ENCODE assay signal across 17 mouse cellular contexts in genomic region chr11:24140948-24141347, GRCm38 (mm10).
"Had no signal": no experiment of that assay in that cellular context is flagged by ENCODE, and none has a peak within 500 bp of the region (broad histone marks: within the 10 kb centered on the region; RNA-seq: fewer than 3 reads in every experiment).

No protein-coding gene starts in this region.

- H3K9ac ChIP-seq: intestine, embryonic 15.5 days; limb, embryonic 13.5 days; lung, embryonic 15.5 days; neural tube, embryonic 13.5 days had no signal

- H3K27ac ChIP-seq: intestine, embryonic 15.5 days; kidney, postnatal 0 days; limb, embryonic 13.5 days; lung, embryonic 15.5 days; neural tube, embryonic 13.5 days; stomach, postnatal 0 days had no signal

- DNase-seq: kidney, adult 11 months; kidney, adult 9 months; lung, adult 18-20 months; lung, postnatal 10 days; lung, postnatal 4 days; midbrain, embryonic 14.5 days; retina, postnatal 1 day; thymus, postnatal 25 days had no signal

- H3K36me3 ChIP-seq: intestine, embryonic 15.5 days; lung, embryonic 15.5 days; neural tube, embryonic 13.5 days had no signal

- H3K27me3 ChIP-seq: intestine, embryonic 15.5 days; limb, embryonic 13.5 days; lung, embryonic 15.5 days; neural tube, embryonic 13.5 days had no signal

- H3K4me3 ChIP-seq: intestine, embryonic 15.5 days; limb, embryonic 13.5 days; lung, embryonic 15.5 days; myocyte; neural tube, embryonic 13.5 days had no signal

- H3K4me2 ChIP-seq: intestine, embryonic 15.5 days; limb, embryonic 13.5 days; lung, embryonic 15.5 days; midbrain, embryonic 11.5 days; neural tube, embryonic 13.5 days had no signal

- ATAC-seq: hindbrain, embryonic 16.5 days; intestine, embryonic 15.5 days had no signal

- H3K9me3 ChIP-seq: intestine, embryonic 15.5 days; limb, embryonic 13.5 days; lung, embryonic 15.5 days; neural tube, embryonic 13.5 days had no signal

- H3K4me1 ChIP-seq: lung, embryonic 15.5 days had no signal
